Mouse (Mus musculus) gastrocnemius, postnatal 36 days (tissue): ENCODE measurements around the gene Csf2. TPM values are rescaled to one million over a fixed set of nuclear protein-coding genes. Genes with fewer than 3 reads are reported as not detected.
A peak's percentile ranks its signal among the peaks of the same experiment; 100 is the strongest.

Experiments used
- DNase-seq, 2 experiments: peaks; one replicate each; pipeline ENCODE4 v3.0.0; 2022
- intact Hi-C: fragments of 180-260 bp; cut with DNase I; formaldehyde crosslinking; loops from one replicate; pipeline ENCODE4 v1.15.1; 2025
- total RNA-seq, 2 experiments: library from RNA; stranded (reverse); gene quantifications; 2 replicates each; pipeline ENCODE4 v1.2.3; 2021

Csf2 gene
- total RNA-seq, 2 experiments from 2014 or later = not detected

DNA sequence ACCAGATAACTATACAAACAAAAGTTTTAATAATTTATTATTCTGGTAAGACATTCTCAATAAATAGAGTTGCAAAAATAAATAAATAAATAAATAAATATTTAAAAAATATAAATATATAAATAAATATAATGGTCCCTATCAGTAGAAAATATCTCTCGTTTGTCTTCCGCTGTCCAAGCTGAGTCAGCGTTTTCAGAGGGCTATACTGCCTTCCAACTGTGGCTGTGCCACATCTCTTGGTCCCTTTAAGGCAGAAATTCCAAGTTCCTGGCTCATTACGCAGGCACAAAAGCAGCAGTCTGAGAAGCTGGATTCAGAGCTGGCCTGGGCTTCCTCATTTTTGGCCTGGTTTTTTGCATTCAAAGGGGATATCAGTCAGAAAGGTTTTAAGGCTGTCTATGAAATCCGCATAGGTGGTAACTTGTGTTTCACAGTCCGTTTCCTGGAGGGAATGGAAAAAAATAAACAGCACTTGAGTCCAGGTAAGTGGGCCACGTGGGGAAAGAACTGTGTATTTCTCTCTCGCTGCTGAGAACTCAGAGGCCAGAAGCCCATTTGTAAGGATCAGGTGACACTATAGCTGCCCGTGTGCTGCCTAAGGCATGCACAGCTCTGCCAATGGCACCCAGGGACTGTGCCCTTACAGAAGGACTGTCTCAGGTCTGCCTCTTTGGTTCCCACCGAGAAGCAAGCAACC, 2.1 kb downstream of the Csf2 start:
- intact Hi-C loops = no loop called here
- DNase-seq = no peak

- intact Hi-C loops = no loop called here
- no peak for DNase-seq
These were observed 5.0 kb downstream of the Csf2 start for GRCm38 (mm10) chr11:54244465-54244864.

- intact Hi-C loops = no loop called here
- no peak for DNase-seq
These were observed 7.0 kb downstream of the Csf2 start for GRCm38 (mm10) chr11:54242494-54242893.

DNA sequence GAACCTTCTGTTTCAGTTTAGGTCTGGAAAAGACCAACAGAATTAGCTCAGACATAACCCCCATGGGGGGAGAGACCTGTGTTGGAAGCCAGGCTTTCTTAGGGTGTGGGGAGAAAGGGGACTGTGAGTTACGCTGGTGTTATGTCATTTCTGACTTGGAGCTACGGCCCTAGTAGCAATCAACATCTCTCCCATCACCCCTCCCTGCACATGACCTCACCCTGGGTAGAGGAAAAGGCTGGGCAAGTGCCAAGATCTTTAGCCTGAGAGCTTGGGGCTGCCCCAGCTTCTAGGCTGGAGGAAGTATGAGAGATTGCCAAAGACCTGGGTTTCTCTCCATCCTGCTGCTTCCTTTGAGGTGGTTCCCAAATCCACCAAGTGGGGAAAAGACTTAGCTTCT, 12.5 kb downstream of the Csf2 start:
- DNase-seq = peak in 1 of 2 experiments; percentile 53
- intact Hi-C loops = no loop called here

DNA sequence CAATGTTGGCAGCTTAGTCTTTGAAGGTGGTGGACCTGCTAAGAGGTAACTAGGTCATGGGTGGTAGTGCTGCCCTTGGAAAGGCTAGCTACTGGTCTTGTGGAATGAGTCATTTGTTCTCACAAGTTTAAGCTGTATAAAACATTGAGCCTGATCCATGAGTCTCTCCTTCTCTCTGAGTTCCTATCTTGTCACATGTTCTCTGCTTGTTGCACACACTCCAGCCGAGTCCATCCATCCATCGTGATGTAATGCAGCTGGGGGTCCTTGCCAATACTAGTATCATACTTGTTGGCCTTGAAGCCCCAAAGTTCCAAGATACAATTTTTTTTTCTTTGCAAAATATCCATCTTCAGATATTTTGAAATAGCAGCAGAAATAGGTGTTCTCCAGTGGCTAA, 22.0 kb downstream of the Csf2 start:
- DNase-seq = no peak

DNA sequence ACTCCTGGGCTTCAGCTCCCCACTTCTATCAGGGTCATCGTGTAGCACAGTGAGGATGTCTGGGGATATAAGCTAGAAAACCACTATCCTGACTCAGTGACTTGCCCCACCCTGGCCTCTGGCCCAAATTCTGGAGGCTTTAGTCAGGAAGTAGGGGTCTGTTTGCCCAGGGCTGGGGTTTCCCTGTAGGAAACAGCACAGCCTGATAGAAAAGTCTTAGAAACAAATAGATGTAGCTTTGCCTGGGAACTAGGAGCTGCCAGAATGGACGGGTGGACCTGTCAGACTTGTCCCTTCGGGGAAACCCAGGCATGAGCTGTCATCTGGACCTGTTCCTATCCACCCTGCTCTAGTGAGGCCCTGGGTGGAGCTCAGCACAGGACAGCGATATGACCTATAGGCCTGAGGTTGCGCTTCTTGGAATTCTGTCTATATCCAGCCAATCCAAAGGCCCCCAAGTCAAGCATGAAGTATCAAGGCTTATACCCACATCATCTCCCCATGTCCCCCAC, 24.9 kb downstream of the Csf2 start:
- DNase-seq = no peak
- intact Hi-C loops = no loop called here

More for the DNA sequence above, 22.0 kb downstream of the Csf2 start:
- intact Hi-C loops = no loop called here

DNA sequence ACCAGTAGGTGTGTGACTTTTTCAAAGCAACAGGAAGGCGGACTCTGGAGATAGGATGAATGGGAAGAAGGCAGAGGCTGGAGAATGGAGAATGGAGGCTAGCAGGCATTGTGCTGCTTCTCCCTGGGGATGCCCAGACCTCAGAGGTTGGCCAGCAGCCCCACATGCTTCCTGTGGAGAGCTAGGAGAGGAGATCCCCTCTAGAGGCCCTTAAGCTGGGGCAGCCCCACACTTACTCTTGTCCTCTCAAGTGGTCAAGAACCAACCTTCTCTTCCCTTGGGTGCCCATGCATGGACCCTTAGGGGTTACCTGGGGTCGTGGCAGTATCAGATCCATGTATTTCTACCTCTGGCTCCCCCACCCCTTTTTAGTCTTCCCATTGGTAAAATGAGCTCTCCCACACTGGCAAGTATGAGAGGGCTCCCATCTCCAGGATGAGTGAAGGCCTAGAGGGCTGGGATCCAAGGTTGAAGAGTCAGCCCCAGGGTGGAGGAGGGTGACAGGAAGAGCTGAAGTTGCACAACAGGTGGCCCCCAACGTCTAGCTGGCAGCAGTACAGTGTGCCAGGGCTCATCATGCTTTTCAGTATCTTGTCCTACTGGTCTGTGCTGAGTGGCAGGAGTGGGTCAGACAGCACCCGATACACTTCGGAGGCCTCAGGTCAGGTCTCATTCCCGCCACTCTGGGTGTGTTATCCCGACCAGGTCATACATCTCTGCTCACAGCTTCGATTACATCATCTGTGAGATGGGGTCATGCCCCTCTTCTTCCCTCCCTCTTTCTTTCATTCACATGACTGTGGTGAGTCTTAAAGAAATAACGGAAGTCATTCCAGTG, 25.6 kb downstream of the Csf2 start:
- intact Hi-C loops = no loop called here
- no peak for DNase-seq

DNA sequence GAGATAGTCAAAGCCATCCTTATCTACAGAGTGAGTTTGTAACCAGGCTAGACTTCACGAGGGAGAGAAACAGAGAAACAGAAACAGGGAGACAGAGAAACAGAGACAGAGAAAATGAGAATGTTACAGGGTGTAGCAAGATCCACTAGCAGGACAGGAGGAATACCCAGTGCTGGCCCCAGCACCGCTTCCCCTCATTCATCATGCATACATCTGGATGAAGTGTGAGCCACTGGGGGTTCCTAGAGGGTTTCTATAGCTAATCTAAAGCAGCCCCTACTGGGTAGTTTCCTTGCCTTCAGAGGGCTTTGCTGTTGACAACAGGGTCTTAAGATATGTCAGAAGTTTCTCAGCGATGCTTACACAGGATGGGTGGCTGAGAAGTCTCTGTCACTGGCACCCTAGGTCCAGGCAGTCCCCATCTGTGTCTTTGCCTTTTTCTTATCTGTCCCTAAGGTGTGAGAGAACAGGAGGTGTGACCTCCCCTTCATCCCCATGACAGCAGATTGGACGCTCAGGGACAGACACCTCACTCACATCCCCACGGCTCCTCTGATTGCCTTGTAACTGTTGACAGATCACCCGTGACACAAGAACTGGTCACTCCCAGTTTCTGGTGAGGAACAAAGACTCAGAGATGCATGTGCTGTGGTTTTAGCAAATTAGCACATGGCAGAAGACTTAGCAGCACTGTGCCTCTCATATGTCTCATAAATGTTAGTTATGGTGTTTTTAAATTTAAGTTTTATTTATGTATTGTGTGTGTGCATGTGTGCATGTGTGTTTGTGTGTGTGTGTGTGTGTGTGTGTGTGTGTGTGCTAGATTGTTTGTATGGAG, 29.3 kb downstream of the Csf2 start:
- intact Hi-C loops = no loop called here
- DNase-seq = no peak

GRCm38 (mm10) chr11:54219191-54219590, 30.3 kb downstream of the Csf2 start:
- no peak for DNase-seq
- intact Hi-C loops = no loop called here

- no peak for DNase-seq
- intact Hi-C loops = no loop called here
These were observed 32.1 kb downstream of the Csf2 start for GRCm38 (mm10) chr11:54217384-54217783.

DNA sequence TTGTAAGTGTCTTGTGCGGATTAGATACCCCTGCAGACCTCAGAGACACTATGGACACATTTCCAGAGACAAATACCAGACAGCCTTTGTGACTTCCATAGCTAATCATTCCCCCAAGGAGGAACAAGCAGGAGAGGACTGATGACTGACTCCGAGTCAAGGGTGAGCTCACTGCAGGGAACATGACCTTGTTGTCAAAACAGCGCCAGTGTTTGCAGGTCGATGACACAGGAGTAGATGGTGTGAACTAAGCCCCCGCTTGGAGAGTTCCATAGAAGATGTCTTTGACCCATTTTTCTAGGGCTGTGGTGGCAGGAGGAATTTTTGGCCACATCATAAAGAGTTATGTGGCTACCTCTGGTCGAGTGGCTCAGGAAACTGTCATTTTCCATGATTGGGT, 33.4 kb downstream of the Csf2 start:
- DNase-seq = no peak
- intact Hi-C loops = no loop called here

GRCm38 (mm10) chr11:54214499-54215443, 34.7 kb downstream of the Csf2 start:
- intact Hi-C loops = no loop called here
- peak; percentile 80 to 87 for DNase-seq

GRCm38 (mm10) chr11:54213631-54214030, 35.8 kb downstream of the Csf2 start:
- DNase-seq = no peak
- intact Hi-C loops = no loop called here

DNA sequence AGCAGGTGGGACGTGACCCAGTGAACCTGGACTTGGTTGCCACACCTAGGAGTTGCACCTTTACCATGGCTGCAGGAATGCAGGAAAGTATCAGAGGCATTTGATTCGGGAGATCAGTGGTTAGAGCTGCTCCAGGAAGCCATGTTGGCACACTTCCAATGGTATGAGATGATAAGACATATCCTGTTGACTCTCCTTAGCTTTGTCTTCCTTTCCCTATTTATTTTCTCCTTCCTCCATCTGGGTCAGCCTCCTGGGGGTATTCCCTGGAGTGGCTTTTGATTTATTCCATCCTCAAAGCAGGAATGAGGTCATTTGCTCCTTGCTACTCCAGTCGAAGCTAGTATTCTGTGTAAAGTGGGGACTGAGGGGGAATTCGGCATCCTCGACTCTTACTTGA, 42.5 kb downstream of the Csf2 start:
- intact Hi-C loops = no loop called here

DNA sequence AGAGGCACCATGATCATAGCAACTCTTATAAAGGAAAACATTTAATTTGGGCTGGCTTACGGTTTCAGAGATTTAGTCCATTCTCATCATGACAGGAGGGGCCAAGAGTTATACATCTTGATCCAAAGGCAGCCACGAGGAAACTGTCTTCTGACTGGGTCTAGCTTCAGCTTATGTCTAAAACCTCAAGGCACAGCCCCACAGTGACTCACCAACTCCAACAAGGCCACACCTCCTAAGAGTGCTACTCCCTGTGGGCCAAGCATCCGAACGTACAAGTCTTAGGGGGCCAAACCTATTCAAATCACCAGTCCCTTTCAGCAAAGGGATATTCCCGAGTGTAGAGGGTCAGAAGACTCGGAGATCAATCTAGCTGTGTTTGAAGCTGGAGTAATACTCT, 44.1 kb downstream of the Csf2 start:
- no peak for DNase-seq
- intact Hi-C loops = no loop called here

More for the DNA sequence above, 42.5 kb downstream of the Csf2 start:
- no peak for DNase-seq

DNA sequence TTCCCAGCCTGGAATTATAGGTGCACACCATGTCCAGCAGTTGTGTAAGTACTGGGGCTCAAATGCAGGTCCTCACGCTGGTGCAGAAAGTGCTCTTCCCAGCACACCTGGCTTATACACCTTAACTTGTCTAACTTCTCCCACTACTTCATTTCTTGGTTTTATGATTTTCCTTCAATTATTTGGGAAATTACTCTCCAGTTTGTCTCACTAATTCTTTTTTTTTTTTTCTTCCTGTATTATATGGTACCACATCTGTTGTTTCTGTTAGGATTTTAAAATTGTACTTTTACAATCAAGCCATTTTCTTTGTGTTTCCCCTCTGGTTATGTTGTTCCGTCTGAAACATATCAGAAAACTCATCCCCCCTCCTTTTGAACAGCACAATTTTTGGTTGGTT, 44.7 kb downstream of the Csf2 start:
- intact Hi-C loops = no loop called here
- DNase-seq = no peak

GRCm38 (mm10) chr11:54203162-54203561, 46.3 kb downstream of the Csf2 start:
- intact Hi-C loops = no loop called here
- DNase-seq = no peak

- intact Hi-C loops = no loop called here
- no peak for DNase-seq
These were observed 47.4 kb downstream of the Csf2 start for GRCm38 (mm10) chr11:54201881-54202685.

GRCm38 (mm10) chr11:54201287-54201773, 48.1 kb downstream of the Csf2 start:
- intact Hi-C loops = no loop called here
- no peak for DNase-seq
